Mouse (Mus musculus): ENCODE data around the gene 4930402K13Rik. TPM values are rescaled to one million over a fixed set of nuclear protein-coding genes. Genes with fewer than 3 reads are reported as not detected.

The 4930402K13Rik gene
- total RNA-seq (2023): not detected

GRCm38 (mm10) chrX:9104262-9104661 lies at the start of gene 4930402K13Rik:
4930402K13Rik (plus strand) TSS chrX:9104562.

GRCm38 (mm10) chrX:9062715-9063114 lies 41.6 kb upstream of the 4930402K13Rik start, which contains the start of gene Fthl17f:
Fthl17f (plus strand) TSS chrX:9063015.

Other genes starting within 250 kb of the 4930402K13Rik start
- gene Gm5751, start 230.3 kb upstream of the 4930402K13Rik start, total RNA-seq (2023): not detected
- gene B630019K06Rik, start 212.2 kb upstream of the 4930402K13Rik start, total RNA-seq (2023): 1.2 TPM
- gene Fthl17b, start 141.6 kb upstream of the 4930402K13Rik start, total RNA-seq (2023): not detected
- not detected for gene Fthl17c, start 128.0 kb upstream of the 4930402K13Rik start, total RNA-seq (2023)
- not detected for gene Fthl17d, start 117.8 kb upstream of the 4930402K13Rik start, total RNA-seq (2023)
- gene Fthl17e, start 71.1 kb upstream of the 4930402K13Rik start, total RNA-seq (2023): not detected
- not detected for gene Fthl17f, start 41.5 kb upstream of the 4930402K13Rik start, total RNA-seq (2023)
- not detected for gene Lancl3, start 95.3 kb downstream of the 4930402K13Rik start, total RNA-seq (2023)
- gene Gm14862, start 152.3 kb downstream of the 4930402K13Rik start, total RNA-seq (2023): not detected
- gene Xk, start 168.2 kb downstream of the 4930402K13Rik start, total RNA-seq (2023): 1.4 TPM
- gene H2al1m, start 179.2 kb downstream of the 4930402K13Rik start, total RNA-seq (2023): 2.5 TPM
- not detected for gene H2al1k, start 246.1 kb downstream of the 4930402K13Rik start, total RNA-seq (2023)

Data from CD4-positive naive resting alpha-beta T cell, adult 76 days (primary cell).